Mouse (Mus musculus): ENCODE measurements at regions not wholly inside any gene's neighbourhood (a gene's known extent, or its start where the extent isn't known, plus 50 kb on each side); places are given as distances from the start of the nearest gene placed in this dataset.

GRCm38 (mm10) chr9:52765809-52766208 is 86.2 kb upstream of the AI593442 start:
- WGBS = 69% methylated on average over 5 of the region's 5 CpGs
- H3K27me3 ChIP-seq (ENCODE audit: insufficient read depth, low read length) = no peaks in the 10 kb centered on the region
- H3K4me2 ChIP-seq = no peak overlapping the region
- no peak for ATAC-seq (ENCODE audit: insufficient read depth)
- H3K9ac ChIP-seq = no peak overlapping the region
- no peaks in the 10 kb centered on the region for H3K36me3 ChIP-seq (ENCODE audit: insufficient read depth)
- no peaks in the 10 kb centered on the region for H3K4me1 ChIP-seq (ENCODE audit: insufficient read depth)
- H3K4me3 ChIP-seq (ENCODE audit: low read depth, low read length) = no peak overlapping the region
- no peak for TF ChIP-seq CTCF (IDR thresholded peaks at IDR 0.05; ENCODE audit: low read depth)
- H3K9me3 ChIP-seq (ENCODE audit: low read depth, low read length) = no peaks in the 10 kb centered on the region
- DNase-seq = no peak
- H3K27ac ChIP-seq (ENCODE audit: low read depth) = no peak overlapping the region

GRCm38 (mm10) chr9:52762836-52763235 is 83.3 kb upstream of the AI593442 start:
- H3K27ac ChIP-seq (ENCODE audit: low read depth) = no peak overlapping the region
- H3K9me3 ChIP-seq (ENCODE audit: low read depth, low read length) = no peaks in the 10 kb centered on the region
- TF ChIP-seq CTCF (IDR thresholded peaks at IDR 0.05; ENCODE audit: low read depth) = no peak
- H3K9ac ChIP-seq = no peak overlapping the region
- 73% methylated on average over 6 of the region's 6 CpGs for WGBS
- ATAC-seq (ENCODE audit: insufficient read depth) (no peak), DNase-seq (no peak)
- no peaks in the 10 kb centered on the region for H3K4me1 ChIP-seq (ENCODE audit: insufficient read depth)
- no peaks in the 10 kb centered on the region for H3K36me3 ChIP-seq (ENCODE audit: insufficient read depth)
- H3K4me3 ChIP-seq (ENCODE audit: low read depth, low read length) = no peak overlapping the region
- no peaks in the 10 kb centered on the region for H3K27me3 ChIP-seq (ENCODE audit: insufficient read depth, low read length)
- H3K4me2 ChIP-seq = no peak overlapping the region

- H3K27me3 ChIP-seq (ENCODE audit: insufficient read depth, low read length) = no peaks in the 10 kb centered on the region
- H3K4me3 ChIP-seq (ENCODE audit: low read depth, low read length) = no peak overlapping the region
- DNase-seq (peak; percentile 48), ATAC-seq (ENCODE audit: insufficient read depth) (no peak)
- TF ChIP-seq CTCF (IDR thresholded peaks at IDR 0.05; ENCODE audit: low read depth) = no peak
- no peak overlapping the region for H3K27ac ChIP-seq (ENCODE audit: low read depth)
- WGBS = 47% methylated on average over 5 of the region's 5 CpGs
- H3K36me3 ChIP-seq (ENCODE audit: insufficient read depth) = no peaks in the 10 kb centered on the region
- no peaks in the 10 kb centered on the region for H3K4me1 ChIP-seq (ENCODE audit: insufficient read depth)
- H3K9me3 ChIP-seq (ENCODE audit: low read depth, low read length) = no peaks in the 10 kb centered on the region
- no peak overlapping the region for H3K4me2 ChIP-seq
- no peak overlapping the region for H3K9ac ChIP-seq
Observed at GRCm38 (mm10) chr9:52761257-52761656, 81.7 kb upstream of the AI593442 start.

GRCm38 (mm10) chr9:52748366-52748765 is 68.8 kb upstream of the AI593442 start:
- WGBS = 83% methylated on average over 3 of the region's 3 CpGs
- no peak overlapping the region for H3K9ac ChIP-seq

GRCm38 (mm10) chr9:52738560-52739100 is 59.0 kb upstream of the AI593442 start:
- DNase-seq = no peak
- Histone ChIP-seq H3K36me3 (ENCODE audit: insufficient read depth) (no peaks in the 10 kb centered on the region), H3K4me2 (no peak overlapping the region), H3K9me3 (ENCODE audit: low read depth, low read length) (no peaks in the 10 kb centered on the region), H3K4me1 (ENCODE audit: insufficient read depth) (no peaks in the 10 kb centered on the region), H3K27ac (ENCODE audit: low read depth) (no peak overlapping the region), H3K9ac (no peak overlapping the region), H3K4me3 (ENCODE audit: low read depth, low read length) (no peak overlapping the region), H3K27me3 (ENCODE audit: insufficient read depth, low read length) (no peaks in the 10 kb centered on the region)
- no peak for ATAC-seq (ENCODE audit: insufficient read depth)
- TF ChIP-seq CTCF (IDR thresholded peaks at IDR 0.05; ENCODE audit: low read depth) = no peak
- WGBS = 72% methylated on average over 5 of the region's 5 CpGs

More at GRCm38 (mm10) chr9:52748366-52748765, 68.8 kb upstream of the AI593442 start:
- H3K4me1 ChIP-seq (ENCODE audit: insufficient read depth) = no peaks in the 10 kb centered on the region
- H3K36me3 ChIP-seq (ENCODE audit: insufficient read depth) = no peaks in the 10 kb centered on the region
- H3K9me3 ChIP-seq (ENCODE audit: low read depth, low read length) = no peaks in the 10 kb centered on the region
- H3K27me3 ChIP-seq (ENCODE audit: insufficient read depth, low read length) = no peaks in the 10 kb centered on the region
- TF ChIP-seq CTCF (IDR thresholded peaks at IDR 0.05; ENCODE audit: low read depth) = no peak
- H3K4me3 ChIP-seq (ENCODE audit: low read depth, low read length) = no peak overlapping the region
- ATAC-seq (ENCODE audit: insufficient read depth) (no peak), DNase-seq (no peak)
- H3K4me2 ChIP-seq = no peak overlapping the region
- no peak overlapping the region for H3K27ac ChIP-seq (ENCODE audit: low read depth)
